Mouse (Mus musculus) fibroblast of lung, adult 2 months (primary cell): ENCODE data around the gene Gm45521.

Source experiments
- DNase-seq: peaks from one replicate; pipeline ENCODE4 v3.0.0-alpha.2; 2011; ENCODE audit warnings: low read depth

Gm45521 gene

DNA sequence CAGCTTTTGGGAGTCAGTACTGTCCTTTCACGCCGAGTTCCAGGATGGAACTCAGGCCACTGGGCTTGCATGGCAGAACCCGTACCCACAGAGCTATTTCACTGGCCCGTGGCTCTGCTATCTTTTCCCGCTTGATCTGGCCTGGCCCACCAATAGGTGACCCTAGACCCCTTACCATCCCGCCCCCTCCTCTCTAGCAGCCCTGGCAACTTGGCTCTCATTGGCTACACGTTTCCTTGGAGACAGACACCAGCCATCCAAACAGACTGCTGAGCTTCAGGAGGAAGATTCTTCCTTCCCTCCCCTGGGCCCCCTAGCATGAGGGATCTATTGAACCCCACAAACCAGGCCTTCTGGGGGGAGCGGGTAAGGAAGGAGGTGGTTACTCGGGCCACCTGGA lies at the start of gene Gm45521:
TSS of gene Gm45521 (plus strand) at position 240 of the 400 bp plus-strand sequence.
- DNase-seq: no peak

DNA sequence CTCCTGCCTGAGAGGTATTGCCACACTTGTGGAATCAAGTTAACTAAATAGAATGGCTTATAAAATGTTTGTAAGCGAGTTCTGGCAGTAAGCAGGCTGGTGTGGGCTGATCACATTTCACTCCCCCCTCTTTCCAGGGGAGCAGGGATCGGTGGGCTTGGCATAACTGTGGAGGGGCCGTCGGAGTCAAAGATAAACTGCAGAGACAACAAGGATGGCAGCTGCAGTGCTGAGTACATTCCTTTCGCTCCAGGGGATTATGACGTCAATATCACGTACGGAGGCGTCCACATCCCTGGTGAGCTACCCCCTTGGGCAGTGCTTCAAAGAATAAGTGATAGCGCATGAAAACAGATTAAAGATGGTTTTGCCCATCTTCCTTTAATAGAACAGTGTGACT lies 47.6 kb upstream of the Gm45521 start:
- DNase-seq: no peak

DNA sequence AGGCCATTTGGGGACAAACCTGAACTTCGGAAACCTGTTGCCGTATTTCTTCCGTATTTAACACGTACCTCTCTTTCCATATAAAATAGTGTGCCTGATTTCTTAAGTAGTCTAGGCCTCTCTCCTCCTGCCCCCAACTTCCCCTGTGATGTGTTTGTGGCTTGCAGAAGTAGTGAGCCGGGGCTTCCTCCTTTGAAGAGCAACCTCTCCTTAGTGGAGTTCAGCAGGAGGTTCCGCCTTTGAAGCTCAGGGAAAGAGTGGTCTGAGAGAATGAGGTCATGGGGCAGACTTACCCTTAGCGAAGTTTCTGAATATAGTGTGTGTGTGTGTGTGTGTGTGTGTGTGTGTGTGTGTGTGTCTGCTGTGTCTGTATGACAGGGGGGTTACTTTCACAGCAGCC lies 43.2 kb upstream of the Gm45521 start:
- no peak for DNase-seq

DNA sequence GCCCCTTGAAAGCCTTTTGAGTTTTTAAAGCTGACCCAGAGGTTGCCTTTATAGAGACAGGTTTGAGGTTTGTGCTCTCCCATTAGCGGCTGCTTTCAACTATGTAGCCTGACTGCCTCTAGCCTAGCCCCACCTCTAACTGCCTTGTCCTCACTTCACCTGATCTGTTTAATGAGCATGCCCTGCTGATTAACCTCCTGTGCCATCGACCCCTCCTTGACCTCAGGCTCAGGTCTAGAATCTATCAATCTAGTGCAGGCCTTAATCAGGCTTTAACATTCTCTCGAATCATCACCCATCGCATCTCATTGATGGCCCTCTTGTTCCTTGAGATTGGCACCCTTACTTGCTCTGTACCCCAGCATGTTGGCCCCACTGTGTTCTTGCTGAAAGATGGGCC lies 42.6 kb upstream of the Gm45521 start:
- no peak for DNase-seq

DNA sequence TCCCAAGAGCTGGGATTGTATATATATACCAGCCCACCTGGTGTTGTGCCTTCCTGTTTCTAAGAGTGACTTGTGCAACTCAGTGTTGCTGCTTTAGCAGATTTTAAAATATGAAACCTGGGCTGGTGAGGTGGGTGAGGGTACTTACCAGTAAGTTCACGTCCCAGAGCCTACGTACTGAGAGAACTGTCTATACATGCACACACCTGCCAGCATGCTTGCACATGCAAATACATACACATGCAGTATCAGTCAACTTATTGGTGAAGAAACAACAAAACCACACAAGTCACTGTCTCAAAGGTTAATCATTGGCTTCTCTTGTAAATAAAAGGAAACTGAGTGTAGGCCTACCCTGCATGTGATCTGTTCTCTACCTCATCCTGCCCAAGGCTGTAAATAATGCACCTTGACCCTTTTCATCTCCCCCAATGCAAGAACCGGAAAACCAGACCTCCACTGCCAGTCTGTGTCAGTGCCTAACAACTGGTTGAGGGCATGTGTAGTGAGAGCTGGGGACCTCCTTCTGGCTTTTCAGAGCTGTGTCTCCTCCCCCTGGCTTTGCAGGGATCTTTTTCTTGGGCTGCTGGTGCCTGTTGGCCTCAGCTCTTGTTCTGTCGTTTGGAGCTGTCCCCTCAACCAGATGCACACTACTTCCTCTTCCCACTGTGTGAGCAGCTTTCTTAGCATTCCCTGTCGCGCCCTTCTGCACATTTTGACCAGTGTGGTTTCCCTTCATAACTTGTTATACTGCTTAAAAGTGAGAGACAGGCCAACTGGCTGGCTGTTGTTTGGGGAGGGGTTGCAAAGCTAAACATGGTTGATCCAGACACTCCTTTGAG lies 38.7 kb upstream of the Gm45521 start:
- no peak for DNase-seq

DNA sequence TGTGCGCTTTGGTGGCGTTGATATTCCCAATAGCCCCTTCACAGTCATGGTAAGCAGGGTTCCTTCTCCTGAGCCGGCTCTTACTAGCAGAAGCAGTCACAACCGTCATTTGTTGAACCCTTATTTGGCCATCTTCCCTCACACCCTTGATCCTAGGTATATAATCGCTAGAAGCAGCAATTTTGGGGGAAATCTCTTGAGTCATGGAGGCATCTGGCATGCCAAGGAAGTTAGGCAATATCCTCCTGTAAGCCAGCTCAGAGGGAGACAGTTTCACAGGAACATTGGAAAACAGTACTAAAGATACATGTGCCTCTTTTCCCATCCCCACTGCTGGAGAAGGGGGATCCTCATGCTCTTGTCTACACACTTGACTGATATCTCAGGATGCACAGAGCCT lies 37.8 kb upstream of the Gm45521 start:
- DNase-seq: no peak

DNA sequence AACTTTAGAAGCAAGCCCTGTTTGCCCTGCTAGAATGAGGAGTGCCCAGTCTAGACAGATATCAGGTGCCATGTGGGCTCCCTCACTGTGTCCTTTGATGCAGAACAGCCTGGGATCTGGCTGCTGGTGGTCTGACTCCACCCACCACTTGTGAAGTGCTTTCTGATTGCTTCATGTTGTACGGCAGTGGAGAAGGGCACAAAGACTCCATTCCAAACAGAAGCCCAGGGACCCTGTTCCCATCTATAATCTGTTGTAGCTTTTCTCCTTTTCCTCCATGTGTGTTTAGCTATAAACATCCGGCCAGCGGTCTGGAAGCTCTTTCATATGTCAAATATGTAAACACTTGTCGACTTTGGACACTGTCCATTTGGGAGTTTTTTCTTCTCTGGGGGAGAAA lies 37.2 kb upstream of the Gm45521 start:
- DNase-seq: no peak

DNA sequence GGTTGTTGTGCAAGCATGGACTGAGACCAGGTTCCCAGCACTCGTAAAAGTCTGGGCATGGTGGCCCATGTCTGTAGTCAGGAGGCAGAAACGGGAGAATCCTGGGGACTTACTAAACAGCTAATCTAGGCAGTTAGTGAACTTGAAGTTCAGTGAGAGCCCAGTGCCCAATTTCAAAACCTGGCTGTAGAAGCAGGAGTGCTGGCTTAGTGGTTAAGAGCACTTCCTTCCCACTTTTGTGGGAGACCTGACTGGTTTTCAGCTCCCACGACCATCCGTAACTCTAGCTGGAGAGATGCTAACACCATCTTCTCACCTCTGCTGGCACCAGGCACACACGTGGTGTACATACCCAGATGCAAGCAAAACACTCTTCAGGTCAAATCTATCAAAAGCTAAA lies 35.6 kb upstream of the Gm45521 start:
- DNase-seq: no peak

DNA sequence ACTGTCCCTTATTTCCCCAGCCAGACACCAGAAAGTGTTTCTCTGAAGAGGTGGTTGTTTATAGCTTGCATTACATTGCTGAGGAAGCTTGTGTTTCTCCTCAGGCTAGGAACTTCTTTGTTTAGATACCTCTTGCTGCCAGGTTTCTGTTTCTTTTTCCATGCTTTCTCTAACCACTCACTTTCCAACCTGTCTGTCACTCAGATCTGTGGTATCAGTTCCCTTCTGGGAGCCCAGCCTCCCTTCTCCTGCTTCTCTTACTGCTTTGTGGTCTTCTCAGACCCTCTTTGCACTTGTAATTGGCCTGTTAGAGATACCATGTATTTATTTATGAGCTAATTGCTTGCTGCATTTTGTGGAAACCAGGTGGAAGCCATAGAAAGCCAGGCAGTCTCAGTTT lies 33.5 kb upstream of the Gm45521 start:
- DNase-seq: no peak

DNA sequence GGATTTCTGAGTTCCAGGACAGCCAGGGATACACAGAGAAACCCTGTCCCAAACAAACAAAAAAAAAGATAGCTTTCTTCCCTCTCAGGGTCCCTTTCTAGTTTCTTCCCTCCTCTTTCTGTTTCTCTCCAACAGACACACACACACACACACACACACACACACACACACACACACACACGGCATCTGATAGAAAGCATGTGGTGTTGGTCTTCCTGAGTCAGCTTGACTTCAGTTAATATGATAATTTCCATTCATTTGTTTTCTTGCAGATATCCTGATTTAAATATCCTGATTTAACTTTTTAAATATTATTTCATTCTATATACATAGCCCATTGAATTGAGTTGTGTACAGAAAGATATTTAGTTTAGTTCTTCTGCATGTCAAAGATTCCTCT lies 28.7 kb upstream of the Gm45521 start:
- DNase-seq: no peak

DNA sequence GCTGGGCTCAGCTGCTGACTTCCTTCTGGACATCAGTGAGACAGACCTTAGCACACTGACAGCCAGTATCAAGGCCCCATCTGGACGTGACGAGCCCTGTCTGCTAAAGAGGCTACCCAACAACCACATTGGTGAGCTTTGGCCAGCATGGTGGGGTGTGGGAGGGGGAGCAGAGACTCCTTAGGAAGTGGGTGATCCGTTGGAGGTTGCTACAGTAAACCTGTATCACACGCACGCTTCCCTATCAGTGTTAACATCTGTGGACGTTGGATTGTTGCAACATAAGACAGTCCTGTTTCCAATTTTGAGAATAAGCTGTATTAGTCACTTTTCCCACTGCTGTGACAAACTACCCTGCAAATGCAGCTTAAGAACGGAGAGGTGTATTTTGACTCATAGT lies 28.1 kb upstream of the Gm45521 start:
- DNase-seq: no peak

DNA sequence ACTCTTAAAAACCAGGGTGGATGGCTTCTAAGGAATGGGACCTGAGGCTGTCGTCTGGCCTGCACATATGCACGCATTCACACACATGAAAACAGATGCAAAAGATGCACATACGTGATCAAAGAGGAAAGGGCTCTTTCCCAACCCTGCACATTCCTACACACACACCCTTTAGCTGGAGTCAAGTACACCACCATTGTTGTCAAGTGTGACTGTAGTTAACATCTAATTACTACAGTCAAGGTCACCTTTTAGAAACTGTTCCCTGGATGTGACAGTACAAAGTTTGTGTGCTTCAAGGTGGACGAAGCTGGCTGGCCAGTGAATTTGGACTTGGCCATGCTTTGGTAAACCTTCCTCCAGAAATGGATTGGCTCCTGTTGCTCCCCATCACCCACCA lies 24.9 kb upstream of the Gm45521 start:
- DNase-seq: no peak

DNA sequence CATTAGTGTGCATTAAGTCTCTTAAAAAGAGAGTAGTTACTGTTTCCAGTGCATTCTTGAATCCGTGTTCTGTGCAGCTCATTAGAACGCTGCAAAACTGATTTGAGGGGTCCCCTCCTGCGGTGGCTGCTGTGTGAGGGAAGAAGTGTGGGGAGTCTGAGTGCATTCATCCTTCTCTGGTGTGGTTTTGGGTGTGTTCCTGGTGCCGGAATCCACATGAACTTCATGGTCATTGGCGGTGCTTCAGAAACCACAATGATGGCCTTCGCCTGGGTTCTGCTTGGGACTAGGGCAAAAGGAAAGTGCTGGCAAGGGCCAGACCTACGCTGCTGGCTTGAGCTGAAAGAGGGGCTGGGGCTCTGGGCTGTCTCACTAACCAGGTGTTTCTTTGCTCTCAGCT lies 22.9 kb upstream of the Gm45521 start:
- DNase-seq: peak; percentile 72

DNA sequence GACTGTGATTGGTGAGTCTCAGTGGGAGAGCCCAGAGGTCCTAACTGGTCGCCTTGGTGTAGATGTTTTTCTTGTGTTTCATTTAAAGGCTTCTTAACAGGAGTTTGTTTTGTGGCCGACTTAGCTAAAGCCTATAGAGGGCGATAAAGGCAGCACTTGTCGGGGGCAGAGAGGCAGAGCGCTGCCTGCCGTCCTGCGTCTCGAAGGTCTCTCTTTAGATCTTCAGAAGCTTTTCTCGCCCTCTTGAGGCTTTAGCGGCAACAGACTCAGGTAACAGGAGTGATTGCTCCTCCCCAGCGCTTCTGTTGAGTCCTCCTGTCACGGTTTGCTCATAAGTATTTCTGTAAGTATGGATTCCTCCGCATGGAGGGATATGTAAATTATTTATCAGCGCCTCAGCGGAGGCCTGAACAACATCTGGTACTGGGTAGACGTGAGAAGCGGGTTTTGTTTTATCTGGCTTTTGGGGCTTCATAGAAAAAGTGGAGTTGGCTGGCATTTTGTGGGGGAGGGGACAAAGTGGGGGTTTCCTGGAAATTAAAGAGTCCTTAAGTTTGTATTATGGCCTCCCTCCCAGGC lies 19.9 kb upstream of the Gm45521 start:
- DNase-seq: no peak

DNA sequence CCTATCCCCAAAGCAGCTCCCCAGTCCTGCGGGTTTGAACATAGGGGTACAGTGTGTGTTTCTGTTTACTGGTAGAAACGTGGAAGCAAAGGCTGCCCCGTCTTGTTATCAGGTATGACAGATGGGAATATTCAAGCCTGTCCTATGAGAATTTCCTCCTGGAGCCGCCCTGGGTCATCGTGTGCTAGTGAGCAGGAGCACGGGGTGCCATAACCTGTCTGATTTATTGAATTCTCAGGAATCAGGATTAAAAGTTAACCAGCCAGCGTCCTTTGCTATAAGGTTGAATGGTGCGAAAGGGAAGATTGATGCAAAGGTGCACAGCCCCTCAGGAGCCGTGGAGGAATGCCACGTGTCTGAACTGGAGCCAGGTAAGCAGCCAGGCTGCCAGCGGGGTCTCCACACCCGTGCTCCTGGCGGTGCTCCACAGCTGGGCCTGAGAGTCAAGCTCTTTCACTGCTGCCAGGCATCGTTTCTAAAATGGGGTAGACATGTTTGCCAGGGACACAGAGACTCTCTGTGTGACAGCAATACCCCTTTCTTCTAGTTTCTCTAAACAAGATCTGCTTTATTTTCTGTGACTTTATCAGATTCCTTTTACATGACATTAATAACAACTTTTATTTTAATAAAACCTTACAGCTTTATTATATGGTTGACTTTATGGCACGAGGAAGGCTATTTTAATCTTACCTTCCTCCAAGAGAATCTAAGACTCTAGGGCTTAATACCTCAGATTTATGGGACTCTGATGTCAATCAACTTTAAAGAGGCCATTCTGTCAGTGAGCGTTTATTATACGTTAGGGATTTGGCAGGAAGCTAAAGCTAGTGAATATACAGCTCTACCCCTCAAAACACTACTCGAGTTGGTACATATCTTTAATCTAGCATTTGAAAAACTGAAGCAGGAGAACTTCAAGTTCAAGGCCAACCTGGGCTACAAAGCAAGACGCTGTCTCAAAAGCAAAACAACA lies 18.0 kb upstream of the Gm45521 start:
- DNase-seq: no peak

DNA sequence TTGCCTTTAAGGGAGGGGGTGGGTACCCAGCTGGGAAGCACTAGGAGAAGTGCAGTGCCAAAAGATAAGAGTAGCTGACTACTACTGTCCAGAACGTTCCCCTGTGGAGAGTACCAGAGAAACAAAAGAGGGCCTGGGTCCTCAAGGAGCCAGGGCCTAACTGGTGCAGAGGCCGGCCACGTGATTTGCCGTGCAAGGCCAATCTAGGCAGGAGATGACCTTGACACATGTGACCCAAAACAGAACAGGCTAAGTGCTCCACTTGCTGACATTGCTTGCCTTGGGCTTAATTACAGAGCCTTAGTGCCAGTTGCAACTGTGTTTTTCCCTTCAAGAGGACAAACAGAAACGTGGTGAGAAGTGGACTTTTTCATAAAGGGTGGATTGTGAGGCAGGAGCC lies 15.7 kb upstream of the Gm45521 start:
- no peak for DNase-seq

DNA sequence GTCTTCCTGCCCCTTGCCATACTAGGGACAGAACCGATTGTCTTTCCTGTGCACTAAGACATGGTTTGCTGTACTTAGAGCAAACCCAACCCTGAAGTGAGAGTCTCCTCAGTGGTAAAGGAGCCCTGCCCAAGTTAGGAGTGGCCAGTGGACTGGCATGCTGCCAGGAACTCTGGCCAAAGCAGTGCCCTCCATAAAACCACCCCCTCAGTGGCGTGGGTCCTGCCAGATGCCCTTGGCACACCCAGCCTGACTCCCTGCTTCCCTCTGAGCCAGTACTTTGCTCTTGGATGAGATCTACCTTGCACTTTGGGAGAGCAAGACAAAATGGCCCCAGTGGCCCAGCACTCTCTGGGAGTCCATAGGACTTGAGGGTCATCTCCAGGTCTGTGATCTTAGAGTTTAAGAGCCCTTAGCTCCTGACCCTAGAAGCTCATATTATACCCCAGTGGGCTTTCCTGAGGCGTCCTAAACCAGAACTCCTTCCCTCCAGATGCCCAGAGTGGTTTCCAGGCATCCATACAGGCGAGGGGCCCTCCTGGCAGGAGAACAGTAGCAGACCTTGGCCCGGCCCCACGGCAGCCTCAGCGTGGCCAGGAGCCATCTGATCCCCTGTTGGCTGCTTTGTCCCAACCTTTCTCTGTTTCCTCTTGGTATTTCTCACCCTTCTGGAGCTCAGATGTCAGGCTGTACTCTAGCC lies 13.8 kb upstream of the Gm45521 start:
- DNase-seq: no peak

DNA sequence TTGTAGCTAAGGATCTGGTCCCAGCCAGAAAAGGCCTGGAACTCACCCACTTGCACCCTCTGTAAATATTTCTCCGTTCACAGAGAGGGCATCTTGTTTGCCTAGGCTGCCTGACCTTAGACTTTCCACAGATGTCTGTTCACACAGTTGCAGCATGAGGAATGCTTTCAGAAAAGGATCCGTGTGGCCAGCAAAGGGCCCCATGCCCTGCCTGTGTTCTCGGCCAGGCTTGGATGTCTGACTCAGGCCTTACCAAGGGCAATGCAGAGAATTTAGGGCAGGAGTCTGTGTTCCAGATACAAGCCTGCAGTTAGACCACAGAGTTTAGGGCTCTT lies 13.3 kb upstream of the Gm45521 start:
- peak; percentile 77 for DNase-seq

DNA sequence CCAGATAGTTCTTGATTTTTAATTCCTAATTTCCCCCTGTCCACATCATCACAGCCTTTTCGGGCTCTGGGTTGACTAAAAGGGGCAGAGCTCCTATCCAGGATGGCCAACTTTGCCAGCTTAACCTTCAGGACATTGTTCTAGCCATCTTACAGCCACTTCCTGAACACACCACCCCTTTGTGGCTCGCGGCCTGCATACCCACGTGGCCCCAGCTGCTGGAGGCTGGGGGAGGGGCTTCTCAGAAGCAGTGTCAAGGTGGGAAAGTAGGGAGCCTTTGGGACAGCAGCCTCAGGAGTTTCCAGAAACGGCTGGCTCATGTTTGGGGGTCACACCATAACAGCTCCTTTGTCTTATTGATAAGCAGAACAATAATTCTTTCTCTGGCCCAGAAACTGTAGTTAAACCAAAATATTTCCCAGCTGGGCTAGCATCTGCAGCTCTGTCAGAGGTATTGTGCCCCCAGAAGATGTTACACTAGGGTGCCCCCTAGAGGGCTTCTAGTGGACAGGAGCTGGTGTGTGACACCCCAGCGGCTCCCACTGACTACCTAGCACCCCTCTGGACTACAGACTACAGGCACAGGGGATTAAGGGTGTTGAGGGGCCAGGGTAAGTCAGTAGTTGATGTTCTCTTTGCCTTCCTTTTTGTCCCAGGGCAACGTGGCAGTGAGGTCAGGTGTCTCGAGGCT lies 12.6 kb upstream of the Gm45521 start:
- DNase-seq: no peak

DNA sequence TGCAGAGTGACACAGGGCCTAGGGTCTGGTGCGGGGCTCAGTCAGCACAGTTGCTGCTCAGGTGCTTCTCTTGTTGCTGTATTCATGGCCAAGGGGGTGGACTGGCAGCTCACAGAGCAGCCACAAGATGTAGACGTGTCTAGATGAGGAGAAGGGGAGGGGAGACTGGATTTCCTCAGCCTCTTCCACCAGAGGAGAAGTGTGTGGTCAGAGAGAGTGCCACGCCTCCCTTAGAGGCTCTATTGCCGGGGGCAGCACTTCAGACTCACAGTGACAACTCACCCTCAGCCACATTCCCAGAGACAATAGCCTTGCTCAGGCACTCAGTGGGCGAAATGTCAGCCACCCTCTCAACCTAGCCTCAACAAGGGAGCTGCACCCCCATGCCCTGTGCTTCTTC lies 11.8 kb upstream of the Gm45521 start:
- no peak for DNase-seq

DNA sequence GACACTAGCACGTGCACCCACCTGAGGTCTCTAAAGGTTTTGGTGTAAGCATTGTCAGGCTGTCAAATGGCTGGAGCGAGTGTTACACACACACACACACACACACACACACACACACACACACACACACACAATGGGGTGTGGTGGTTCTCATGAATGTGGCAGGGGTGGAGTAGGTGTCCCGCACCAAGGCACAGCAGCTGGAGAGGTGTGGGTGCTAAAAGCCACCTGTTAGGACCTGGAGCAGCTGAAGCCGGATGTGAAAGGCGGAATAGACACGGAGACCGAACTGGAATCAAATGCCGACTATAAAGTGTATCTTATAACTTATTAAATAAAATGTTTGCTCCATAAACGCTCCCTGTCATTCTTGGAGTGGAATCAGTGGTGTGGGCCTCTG lies 5.9 kb upstream of the Gm45521 start:
- DNase-seq: no peak
